Mouse (Mus musculus): ENCODE measurements around the gene Nfkb1. TPM values are rescaled to one million over a fixed set of nuclear protein-coding genes. Genes with fewer than 3 reads are reported as not detected.

Nfkb1 gene
- total RNA-seq, 1 experiment from 2014 or later = 68.8 TPM

- no peak for DNase-seq
These were observed 20.5 kb downstream of the Nfkb1 start for GRCm38 (mm10) chr3:135670869-135671268.

GRCm38 (mm10) chr3:135667084-135667483 lies 24.3 kb downstream of the Nfkb1 start:
- no peak for DNase-seq

GRCm38 (mm10) chr3:135665777-135666259 lies 25.5 kb downstream of the Nfkb1 start:
- no peak for DNase-seq

GRCm38 (mm10) chr3:135662139-135662864 lies 29.0 kb downstream of the Nfkb1 start:
- DNase-seq = no peak

- DNase-seq = no peak
These were observed 29.6 kb downstream of the Nfkb1 start for GRCm38 (mm10) chr3:135661707-135662106.

GRCm38 (mm10) chr3:135658540-135659097 lies 32.7 kb downstream of the Nfkb1 start:
- DNase-seq = no peak

GRCm38 (mm10) chr3:135656156-135656555 lies 35.2 kb downstream of the Nfkb1 start:
- no peak for DNase-seq

GRCm38 (mm10) chr3:135650773-135651555 lies 40.4 kb downstream of the Nfkb1 start:
- DNase-seq = no peak

- DNase-seq = no peak
These were observed 41.5 kb downstream of the Nfkb1 start for GRCm38 (mm10) chr3:135649809-135650208.

- no peak for DNase-seq
These were observed 42.8 kb downstream of the Nfkb1 start for GRCm38 (mm10) chr3:135648501-135648900.

- no peak for DNase-seq
These were observed 44.7 kb downstream of the Nfkb1 start for GRCm38 (mm10) chr3:135646622-135647021.

- DNase-seq = no peak
These were observed 46.4 kb downstream of the Nfkb1 start for GRCm38 (mm10) chr3:135644971-135645370.

GRCm38 (mm10) chr3:135641623-135641915 lies 49.8 kb downstream of the Nfkb1 start:
- DNase-seq = no peak

GRCm38 (mm10) chr3:135640856-135641622 lies 50.3 kb downstream of the Nfkb1 start:
- DNase-seq = peak; percentile 14

- no peak for DNase-seq
These were observed 51.1 kb downstream of the Nfkb1 start for GRCm38 (mm10) chr3:135640203-135640602.

GRCm38 (mm10) chr3:135637592-135637991 lies 53.8 kb downstream of the Nfkb1 start:
- DNase-seq = no peak

GRCm38 (mm10) chr3:135636454-135636853 lies 54.9 kb downstream of the Nfkb1 start:
- no peak for DNase-seq

GRCm38 (mm10) chr3:135635646-135636434 lies 55.5 kb downstream of the Nfkb1 start:
- DNase-seq = no peak

- DNase-seq = no peak
These were observed 56.3 kb downstream of the Nfkb1 start for GRCm38 (mm10) chr3:135635030-135635429.

- DNase-seq = no peak
These were observed 57.1 kb downstream of the Nfkb1 start for GRCm38 (mm10) chr3:135634275-135634674.

- DNase-seq = no peak
These were observed 59.5 kb downstream of the Nfkb1 start for GRCm38 (mm10) chr3:135631856-135632255.

GRCm38 (mm10) chr3:135631096-135631457 lies 60.3 kb downstream of the Nfkb1 start:
- no peak for DNase-seq

Measured in adrenal gland, postnatal 25 days (tissue).